Mouse (Mus musculus): ENCODE measurements around the gene Ankib1. TPM values are rescaled to one million over a fixed set of nuclear protein-coding genes. Genes with fewer than 3 reads are reported as not detected.
"Not testable (repeated sequence)": the region's sequence is repeated elsewhere in the genome, so short reads cannot be mapped to it uniquely, and the experiment has no call there.

The Ankib1 gene
- total RNA-seq, 2 experiments from 2014 or later, result 30.7 to 33.1 TPM

DNA sequence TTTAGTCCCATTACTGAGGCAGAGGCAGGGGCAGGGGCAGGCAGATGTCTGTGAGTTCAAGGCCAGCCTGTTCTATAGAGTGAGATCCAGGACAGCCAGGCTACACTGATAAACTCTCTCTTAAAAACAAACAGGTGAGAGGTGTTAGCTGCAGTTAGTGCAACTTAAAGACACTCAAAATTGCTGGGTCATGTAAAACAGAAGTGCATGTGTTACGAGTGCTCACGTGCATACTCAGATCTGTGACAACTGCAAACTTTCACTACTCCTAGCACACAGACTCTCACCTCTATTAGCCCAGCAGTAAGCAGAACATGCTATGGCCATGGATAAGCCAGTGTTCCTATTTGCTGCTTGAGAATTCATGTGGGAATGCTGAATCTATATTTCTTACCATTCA, 79.3 kb downstream of the Ankib1 start:
- DNase-seq, result no peak

- no peak for DNase-seq
Measured at GRCm38 (mm10) chr5:3722873-3723272, 79.9 kb downstream of the Ankib1 start.

GRCm38 (mm10) chr5:3719371-3719770, 83.4 kb downstream of the Ankib1 start:
- DNase-seq, result no peak

DNA sequence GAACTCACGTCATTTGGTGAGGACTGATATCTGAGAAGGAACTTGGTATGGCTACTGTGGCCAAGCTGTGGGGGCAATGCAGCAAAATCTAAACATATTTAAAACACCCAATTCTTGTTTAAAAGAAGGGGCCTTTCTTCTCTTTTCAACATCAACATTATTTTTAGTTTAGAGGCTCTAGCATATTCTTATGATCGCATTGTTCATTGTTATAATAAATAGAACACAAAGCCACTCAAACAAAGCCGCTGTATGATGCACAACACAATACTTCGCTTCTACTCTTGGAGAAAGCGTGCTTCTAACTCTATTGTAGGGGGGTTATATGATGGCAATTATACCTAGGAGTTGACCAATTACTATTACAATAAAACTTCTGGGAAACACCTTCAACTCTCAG, 86.9 kb downstream of the Ankib1 start:
- DNase-seq, result no peak

- DNase-seq, result no peak
Measured at GRCm38 (mm10) chr5:3702180-3702579, 100.5 kb downstream of the Ankib1 start.

- DNase-seq, result no peak
Measured at GRCm38 (mm10) chr5:3700025-3700424, 102.7 kb downstream of the Ankib1 start.

DNA sequence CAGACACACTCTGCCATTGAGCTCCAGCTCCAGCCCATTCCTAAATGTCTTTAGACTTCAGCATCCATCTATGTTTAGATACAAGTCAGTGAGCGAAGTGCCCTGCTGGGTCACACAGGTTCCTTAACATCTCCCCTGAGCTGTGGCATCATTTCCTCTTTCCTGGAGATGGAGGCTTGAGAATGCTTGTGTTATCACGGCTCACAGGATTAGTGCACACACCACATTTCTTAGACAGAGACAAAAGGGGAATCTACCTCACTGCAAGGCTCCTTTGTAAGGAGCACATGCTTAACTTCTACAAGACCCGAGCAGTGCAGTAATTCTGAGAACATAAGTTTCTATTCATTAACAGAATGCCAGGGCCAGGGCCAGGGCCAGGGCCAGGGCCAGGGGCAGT, 106.7 kb downstream of the Ankib1 start:
- DNase-seq, result no peak

DNA sequence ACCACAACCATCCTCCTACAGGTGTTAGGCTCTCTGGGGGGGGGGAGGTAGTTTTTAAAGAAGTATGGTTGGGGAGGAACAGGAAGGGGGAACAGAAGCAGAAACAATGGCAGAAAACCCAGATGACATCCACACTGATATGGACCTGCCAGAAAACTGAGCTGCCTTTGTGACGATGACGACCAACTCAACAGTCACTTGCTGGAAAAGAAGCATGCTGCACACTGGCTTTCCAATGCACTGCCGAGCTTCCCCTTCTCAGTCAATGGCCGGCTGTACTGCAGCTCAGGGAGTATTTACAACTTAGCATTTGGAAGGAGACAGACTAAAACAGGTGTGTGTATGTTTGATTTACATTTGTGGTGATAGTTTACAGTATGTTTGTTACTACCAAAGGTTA, 107.5 kb downstream of the Ankib1 start:
- no peak for DNase-seq

GRCm38 (mm10) chr5:3692956-3693355, 109.8 kb downstream of the Ankib1 start:
- no peak for DNase-seq

- DNase-seq, result no peak
Measured at GRCm38 (mm10) chr5:3691283-3691682, 111.4 kb downstream of the Ankib1 start.

DNA sequence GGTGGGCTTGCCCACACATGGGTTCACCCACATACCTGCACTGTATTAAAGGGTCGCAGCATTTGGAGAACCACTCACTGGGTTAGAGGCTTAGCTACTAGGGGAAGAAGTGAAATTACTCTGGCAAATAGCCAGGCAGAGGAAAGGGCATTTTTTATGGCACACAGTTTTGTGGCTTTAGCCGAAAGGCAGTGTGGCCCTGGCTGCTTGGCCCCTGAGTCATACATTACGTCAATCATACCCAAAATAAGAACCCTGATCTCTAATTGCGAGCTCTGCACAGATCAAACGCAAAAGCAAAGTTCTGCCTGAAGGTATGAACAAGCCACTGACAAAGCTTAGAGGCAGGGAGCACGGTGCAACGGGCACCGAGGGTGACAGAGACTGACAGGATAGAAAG, 114.4 kb downstream of the Ankib1 start:
- DNase-seq, result no peak

DNA sequence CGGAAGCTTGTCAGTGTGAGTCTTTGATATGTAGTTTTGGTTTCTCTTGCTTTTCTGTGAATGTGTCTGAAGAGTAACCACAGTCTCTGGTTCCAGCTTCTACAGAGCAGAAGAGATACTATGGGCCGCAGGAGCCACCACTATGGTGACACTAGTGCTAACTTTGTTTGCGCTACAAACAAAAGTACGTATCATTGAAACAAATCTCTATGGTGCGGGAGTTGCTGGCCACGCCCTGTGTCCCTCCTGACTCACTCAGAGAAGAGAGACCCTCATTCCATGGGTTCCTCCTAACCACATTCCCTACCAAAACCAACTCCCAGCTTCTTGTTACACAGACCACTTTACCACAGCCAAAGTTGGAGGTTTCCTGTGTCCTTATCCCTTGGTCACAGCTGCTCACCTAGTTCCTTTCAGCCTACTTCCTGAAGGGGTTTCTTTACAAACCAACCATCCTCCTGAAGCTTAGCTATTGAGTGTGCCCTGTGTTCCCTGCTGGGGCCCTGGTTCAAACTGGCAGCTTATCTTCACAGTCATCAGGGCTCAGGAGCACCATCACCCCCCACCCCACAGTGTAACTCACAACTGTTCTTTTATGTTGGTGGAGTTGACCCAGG, 132.7 kb downstream of the Ankib1 start:
- DNase-seq, result no peak

GRCm38 (mm10) chr5:3666585-3666984, 136.1 kb downstream of the Ankib1 start:
- no peak for DNase-seq

DNA sequence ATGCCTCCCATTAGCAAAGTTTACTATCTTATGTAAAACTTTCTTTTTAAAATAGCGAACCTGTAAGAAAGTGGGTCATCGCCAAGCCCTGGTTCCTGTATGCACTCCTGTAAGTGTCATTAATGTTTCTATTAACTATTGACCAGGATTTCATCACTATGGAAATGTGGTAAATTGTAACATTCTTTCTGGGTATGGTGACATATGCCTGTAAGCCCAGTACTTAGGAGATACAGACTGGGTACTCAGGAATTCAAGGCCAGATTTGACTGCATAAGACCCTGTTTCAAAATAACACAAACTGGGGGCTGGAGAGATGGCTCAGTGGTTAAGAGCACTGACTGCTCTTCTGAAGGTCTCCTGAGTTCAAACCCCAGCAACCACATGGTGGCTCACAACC, 137.5 kb downstream of the Ankib1 start:
- no peak for DNase-seq

- no peak for DNase-seq
Measured at GRCm38 (mm10) chr5:3657085-3657484, 145.6 kb downstream of the Ankib1 start, which contains the start of gene Gatad1. TSS of gene Gatad1 (minus strand) at chr5:3657185.

GRCm38 (mm10) chr5:3653801-3654200, 148.9 kb downstream of the Ankib1 start:
- DNase-seq, result no peak

DNA sequence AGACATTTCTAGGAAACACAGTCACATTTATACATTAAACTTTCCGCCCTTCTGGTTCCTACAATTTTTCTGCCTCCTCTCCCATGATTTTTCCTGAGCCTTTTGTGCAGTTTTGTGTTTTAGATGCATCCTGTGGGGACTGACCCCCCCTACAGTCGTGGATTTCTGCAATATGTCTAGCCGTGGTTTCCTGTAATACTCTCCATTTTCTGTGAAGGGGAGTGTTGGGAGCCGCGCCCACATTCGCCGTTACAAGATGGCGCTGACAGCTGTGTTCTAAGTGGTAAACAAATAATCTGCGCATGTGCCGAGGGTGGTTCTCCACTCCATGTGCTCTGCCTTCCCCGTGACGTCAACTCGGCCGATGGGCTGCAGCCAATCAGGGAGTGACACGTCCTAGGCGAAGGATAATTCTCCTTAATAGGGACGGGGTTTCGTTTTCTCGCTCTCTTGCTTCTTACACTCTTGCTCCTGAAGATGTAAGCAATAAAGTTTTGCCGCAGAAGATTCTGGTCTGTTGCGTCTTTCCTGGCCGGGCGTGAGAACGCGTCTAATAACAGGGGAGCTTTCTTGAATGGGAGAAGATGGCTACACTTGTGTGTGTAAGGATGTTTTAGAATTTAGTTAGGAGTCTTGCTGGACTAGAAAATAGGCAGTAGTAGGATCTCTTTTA, 149.7 kb downstream of the Ankib1 start:
- not testable (repeated sequence) for DNase-seq

- no peak for DNase-seq
Measured at GRCm38 (mm10) chr5:3651621-3652020, 151.1 kb downstream of the Ankib1 start.

- DNase-seq, result no peak
Measured at GRCm38 (mm10) chr5:3650881-3651280, 151.8 kb downstream of the Ankib1 start, which contains the start of gene Tmbim7. TSS of gene Tmbim7 (plus strand) at chr5:3651181.

- DNase-seq, result no peak
Measured at GRCm38 (mm10) chr5:3648849-3649210, 153.9 kb downstream of the Ankib1 start.

DNA sequence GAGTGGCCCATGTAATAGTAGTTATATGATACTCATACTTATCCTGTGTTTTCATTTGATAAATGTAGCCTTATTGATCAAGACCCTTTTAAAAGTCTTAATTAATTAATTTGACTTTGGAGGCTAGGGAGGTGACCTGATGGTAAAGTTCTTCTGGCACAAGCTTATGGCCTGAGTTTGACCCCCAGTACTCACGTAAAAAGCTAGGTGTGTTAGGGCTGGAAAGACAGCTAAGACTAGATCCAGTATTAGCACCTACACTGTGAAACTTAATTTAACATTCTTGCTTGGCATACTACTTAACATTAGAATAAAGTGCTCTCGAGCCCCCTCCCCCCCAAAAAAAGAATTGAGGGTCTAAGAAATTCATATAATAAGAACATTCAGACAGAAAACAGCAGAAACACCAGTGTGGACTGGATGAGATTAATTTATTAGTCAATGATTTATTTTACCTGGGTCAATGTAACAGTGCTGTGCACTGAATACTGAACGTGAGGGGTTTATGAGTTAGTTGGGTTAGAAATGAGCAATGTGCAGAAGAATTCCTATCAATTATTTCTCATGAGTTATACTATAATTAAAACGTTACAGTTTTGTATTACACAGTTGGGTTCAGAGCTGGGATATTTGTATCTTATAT, 154.4 kb downstream of the Ankib1 start:
- DNase-seq, result no peak

DNA sequence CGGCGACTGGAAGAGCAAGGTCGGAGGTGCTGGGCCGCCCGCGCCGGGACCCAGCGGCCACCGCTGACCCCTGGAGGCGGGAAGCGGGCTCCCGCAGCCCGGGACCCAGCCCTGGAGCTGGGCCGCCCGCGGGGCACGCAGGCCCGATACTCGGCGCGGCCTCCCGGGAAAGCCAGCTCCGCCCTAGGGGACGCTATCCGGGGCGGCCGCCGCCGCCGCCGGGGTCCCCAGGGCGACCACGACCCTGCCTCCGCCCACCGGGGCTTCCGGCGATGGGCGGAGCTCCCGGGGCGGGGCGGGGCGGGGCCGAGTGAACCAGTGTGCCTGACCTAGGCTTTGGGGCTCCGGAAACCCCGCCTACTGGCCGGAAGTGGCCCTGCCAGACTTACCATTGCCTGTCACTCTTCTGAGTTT, 155.0 kb downstream of the Ankib1 start:
- peak; percentile 89 for DNase-seq

DNA sequence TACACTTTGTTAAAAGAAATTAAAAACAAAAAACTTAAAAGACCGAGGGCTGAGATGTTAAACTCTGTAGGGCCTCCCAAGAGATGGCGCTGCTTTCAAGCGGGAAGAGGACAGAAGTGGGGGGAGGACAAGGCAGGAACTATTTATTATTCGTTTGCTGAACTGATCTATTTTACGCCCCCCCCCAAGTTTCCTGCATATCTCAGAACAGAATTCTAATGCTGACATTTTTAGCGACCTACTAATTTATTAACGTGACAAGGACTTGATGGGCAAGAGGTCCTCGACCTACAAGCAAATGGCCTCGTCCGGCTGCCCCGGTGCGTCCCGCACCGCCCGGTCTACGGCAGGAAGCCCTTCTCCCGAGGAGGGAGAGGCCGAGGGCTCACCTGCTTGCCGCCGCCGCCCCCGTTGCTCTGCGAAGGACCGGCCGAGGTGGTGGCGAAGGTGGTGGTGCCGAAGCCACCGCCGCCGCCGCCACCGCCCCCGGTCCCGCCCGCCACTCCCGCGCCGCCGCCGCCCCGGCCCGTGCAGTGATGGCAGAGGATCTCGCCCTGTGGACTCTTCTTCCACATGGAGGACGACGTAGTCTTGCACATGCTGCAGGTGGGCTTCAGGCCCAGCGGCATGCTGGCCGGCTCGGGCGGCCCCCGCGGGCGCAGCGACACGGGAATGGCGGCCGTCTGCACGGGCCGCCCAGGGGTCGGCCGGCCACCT, 155.6 kb downstream of the Ankib1 start:
- peak; percentile 47 for DNase-seq

All from heart, postnatal 4 days (tissue).